Mouse (Mus musculus) ES-E14 (cell line): ENCODE measurements at regions not wholly inside any gene's neighbourhood (a gene's known extent, or its start where the extent isn't known, plus 50 kb on each side); places are given as distances from the start of the nearest gene placed in this dataset.
A peak's percentile ranks its signal among the peaks of the same experiment; 100 is the strongest.

Experiments used
- DNase-seq: peaks from one replicate; pipeline ENCODE4 v3.0.0-alpha.2; 2013; ENCODE audit warnings: low read depth, low spot score
- H3K27ac ChIP-seq: 2 replicates; pipeline ENCODE4 v1.5.1; 2012; ENCODE audit warnings: low read depth, mild to moderate bottlenecking, low read length, moderate library complexity, mixed read lengths; ENCODE audit not compliant: poor library complexity, insufficient read depth, severe bottlenecking
- H3K36me3 ChIP-seq: 2 replicates; pipeline ENCODE4 v1.6.1; 2012; ENCODE audit warnings: mild to moderate bottlenecking, low read length, moderate library complexity, mixed read lengths; ENCODE audit not compliant: control insufficient read depth, poor library complexity, insufficient read depth, severe bottlenecking
- H3K4me1 ChIP-seq, 2 experiments: fragments of 150-350 bp in 1 of 2; sonication (generic) in 1 of 2; 2 replicates each; pipeline ENCODE4 v1.6.1; 2012; ENCODE audit warnings: low read length in 2 of 2, mild to moderate bottlenecking in 1 of 2, mixed read lengths in 1 of 2; ENCODE audit not compliant: control insufficient read depth in 2 of 2, insufficient read depth in 2 of 2, poor library complexity in 1 of 2
- H3K4me3 ChIP-seq, 2 experiments: fragments of 150-350 bp in 1 of 2; sonication (generic) in 1 of 2; 2 replicates each; pipeline ENCODE4 v1.5.1; 2012; ENCODE audit warnings: low read length in 2 of 2, low read depth in 1 of 2, mild to moderate bottlenecking in 1 of 2, mixed read lengths in 1 of 2; ENCODE audit not compliant: insufficient read depth in 1 of 2, poor library complexity in 1 of 2, severe bottlenecking in 1 of 2
- H3K9ac ChIP-seq: 2 replicates; pipeline ENCODE4 v1.6.1; 2012; ENCODE audit warnings: low read depth, mild to moderate bottlenecking, low read length, mixed read lengths; ENCODE audit not compliant: poor library complexity, insufficient read depth, severe bottlenecking
- H3K9me3 ChIP-seq: fragments of 150-350 bp; sonication (generic); 2 replicates; pipeline ENCODE4 v1.6.1; 2012; ENCODE audit warnings: low read depth, mild to moderate bottlenecking, low read length; ENCODE audit not compliant: control insufficient read depth, insufficient read depth
- CHD2 ChIP-seq: IDR thresholded peaks from 2 replicates; pipeline ENCODE4 v1.6.1; 2014; ENCODE audit warnings: mild to moderate bottlenecking, low read depth, low read length, inconsistent platforms
- HCFC1 ChIP-seq: IDR thresholded peaks from 2 replicates; pipeline ENCODE4 v1.6.1; 2012; ENCODE audit warnings: low read length, inconsistent platforms, borderline replicate concordance; ENCODE audit not compliant: insufficient read depth
- MAFK ChIP-seq: IDR thresholded peaks from 2 replicates; pipeline ENCODE4 v1.6.1; 2014; ENCODE audit warnings: mild to moderate bottlenecking, low read depth, low read length, inconsistent platforms; ENCODE audit not compliant: insufficient read depth
- ZC3H11A ChIP-seq: IDR thresholded peaks from 2 replicates; pipeline ENCODE4 v1.6.1; 2012; ENCODE audit warnings: low read depth, mild to moderate bottlenecking, inconsistent platforms, low read length, borderline replicate concordance
- ZNF384 ChIP-seq: IDR thresholded peaks from 2 replicates; pipeline ENCODE4 v1.6.1; 2012; ENCODE audit warnings: low read depth, low read length, inconsistent platforms
- in situ Hi-C, 2 experiments: fragments of 600-800 bp; cut with MboI; formaldehyde crosslinking; loops; one replicate each; pipeline ENCODE4 v1.15.1; 2025; ENCODE audit warnings: low sequenced_read_pairs in 2 of 2, inconsistent platforms in 1 of 2; ENCODE audit not compliant: unreplicated experiment in 2 of 2

- in situ Hi-C loops, result loop anchor here in 1 of 2 experiments (5.0 to 10.0 kb wide), 2 partner anchors 533 to 586 kb away; no protein-coding TSS in a partner anchor
- DNase-seq, result peak; percentile 85
- Histone ChIP-seq H3K4me3 (no peak overlapping the region), H3K4me1 (no peaks in the 10 kb centered on the region), H3K9me3 (no peaks in the 10 kb centered on the region), H3K9ac (no peak overlapping the region), H3K27ac (no peak overlapping the region), H3K36me3 (no peaks in the 10 kb centered on the region)
- TF ChIP-seq HCFC1, result no peak
- TF ChIP-seq ZC3H11A, result peak; percentile 81; the same call in 1 of the 2 replicates
- peak; percentile 95 for TF ChIP-seq ZNF384
Observed at GRCm38 (mm10) chr11:56107929-56108328, 67.1 kb upstream of the Nmur2 start.

GRCm38 (mm10) chr11:56105632-56106031 is 64.8 kb upstream of the Nmur2 start:
- no peak overlapping the region for H3K4me3 ChIP-seq
- no peaks in the 10 kb centered on the region for H3K4me1 ChIP-seq
- H3K36me3 ChIP-seq, result no peaks in the 10 kb centered on the region
- peak; percentile 39 for DNase-seq
- in situ Hi-C loops, result loop anchor here in 1 of 2 experiments (5.0 to 10.0 kb wide), 2 partner anchors 531 to 583 kb away; no protein-coding TSS in a partner anchor
- no peaks in the 10 kb centered on the region for H3K9me3 ChIP-seq
- no peak overlapping the region for H3K9ac ChIP-seq
- no peak overlapping the region for H3K27ac ChIP-seq
- TF ChIP-seq MAFK, result no peak
- peak; percentile 55; the same call in 1 of the 2 replicates for TF ChIP-seq ZC3H11A

- no peak overlapping the region for H3K9ac ChIP-seq
- H3K4me3 ChIP-seq, result no peak overlapping the region
- peak; percentile 9 for DNase-seq
- H3K4me1 ChIP-seq, result no peaks in the 10 kb centered on the region
- no peak for TF ChIP-seq MAFK
- TF ChIP-seq CHD2, result no peak
- H3K9me3 ChIP-seq, result no peaks in the 10 kb centered on the region
- in situ Hi-C loops, result no loop called here
- no peaks in the 10 kb centered on the region for H3K36me3 ChIP-seq
- no peak overlapping the region for H3K27ac ChIP-seq
Observed at GRCm38 (mm10) chr11:56092891-56093290, 52.1 kb upstream of the Nmur2 start.
